Mouse (Mus musculus): Measurements from ENCODE around the gene Tcl1b2.

- no peak for TF ChIP-seq CTCF (IDR thresholded peaks at IDR 0.05; ENCODE audit: borderline replicate concordance, insufficient read depth, low read length)
- TF ChIP-seq POLR2A (IDR thresholded peaks at IDR 0.05; ENCODE audit: low read depth, low read length): no peak
Observed at GRCm38 (mm10) chr12:105159390-105159789, 13.6 kb downstream of the Tcl1b2 start, which contains the start of gene Tcl1b1.

Data from embryonic fibroblast, embryonic 13.5 days (primary cell).